Mouse (Mus musculus): Measurements from ENCODE around the gene Rps16.

Gene Rps16

GRCm38 (mm10) chr7:28392429-28393271, 42.2 kb downstream of the Rps16 start, which contains the start of the genes Med29 and Paf1:
Gene Med29, minus strand, starts transcription at chr7:28392708.
Gene Paf1, plus strand, starts transcription at chr7:28392951.
- peak; percentile 99 for DNase-seq

- DNase-seq, result no peak
Measured at GRCm38 (mm10) chr7:28393272-28393951, 43.0 kb downstream of the Rps16 start.

- DNase-seq, result no peak
Measured at GRCm38 (mm10) chr7:28395425-28395824, 45.0 kb downstream of the Rps16 start.

- DNase-seq, result peak; percentile 69
Measured at GRCm38 (mm10) chr7:28398000-28398399, 47.5 kb downstream of the Rps16 start.

GRCm38 (mm10) chr7:28398696-28399340, 48.4 kb downstream of the Rps16 start:
- no peak for DNase-seq

GRCm38 (mm10) chr7:28401030-28401429, 50.6 kb downstream of the Rps16 start:
- DNase-seq, result no peak

- no peak for DNase-seq
Measured at GRCm38 (mm10) chr7:28401942-28402341, 51.5 kb downstream of the Rps16 start.

All from lung, postnatal 10 days (tissue).